Mouse (Mus musculus): ENCODE measurements around the gene Sec14l3.
"Not testable (repeated sequence)": the region's sequence is repeated elsewhere in the genome, so short reads cannot be mapped to it uniquely, and the experiment has no call there.

Sec14l3 gene

GRCm38 (mm10) chr11:4064627-4065122 is at the start of gene Sec14l3:
TSS of gene Sec14l3 (plus strand) at chr11:4064841.
- in situ Hi-C loops (cut with MboI, MseI) = no loop called here

- in situ Hi-C loops (cut with MboI, MseI) = not testable (repeated sequence)
Measured at GRCm38 (mm10) chr11:4015796-4016195, 48.8 kb upstream of the Sec14l3 start.

- in situ Hi-C loops (cut with MboI, MseI) = not testable (repeated sequence)
Measured at GRCm38 (mm10) chr11:4022111-4022510, 42.5 kb upstream of the Sec14l3 start.

GRCm38 (mm10) chr11:4023321-4023720 is 41.3 kb upstream of the Sec14l3 start:
- in situ Hi-C loops (cut with MboI, MseI) = no loop called here

GRCm38 (mm10) chr11:4027066-4027465 is 37.6 kb upstream of the Sec14l3 start:
- in situ Hi-C loops (cut with MboI, MseI) = no loop called here

- in situ Hi-C loops (cut with MboI, MseI) = no loop called here
Measured at GRCm38 (mm10) chr11:4027561-4028334, 36.9 kb upstream of the Sec14l3 start.

GRCm38 (mm10) chr11:4029343-4029742 is 35.3 kb upstream of the Sec14l3 start:
- in situ Hi-C loops (cut with MboI, MseI) = no loop called here

- in situ Hi-C loops (cut with MboI, MseI) = no loop called here
Measured at GRCm38 (mm10) chr11:4031126-4031941, 33.3 kb upstream of the Sec14l3 start, which contains the start of gene Sec14l4. TSS of gene Sec14l4 (plus strand) at chr11:4031462.

GRCm38 (mm10) chr11:4031961-4032360 is 32.7 kb upstream of the Sec14l3 start:
- in situ Hi-C loops (cut with MboI, MseI) = no loop called here

GRCm38 (mm10) chr11:4033471-4033870 is 31.2 kb upstream of the Sec14l3 start:
- in situ Hi-C loops (cut with MboI, MseI) = no loop called here

GRCm38 (mm10) chr11:4034169-4034568 is 30.5 kb upstream of the Sec14l3 start:
- in situ Hi-C loops (cut with MboI, MseI) = no loop called here

GRCm38 (mm10) chr11:4035116-4035892 is 29.3 kb upstream of the Sec14l3 start:
- in situ Hi-C loops (cut with MboI, MseI) = no loop called here

GRCm38 (mm10) chr11:4035916-4036315 is 28.7 kb upstream of the Sec14l3 start:
- in situ Hi-C loops (cut with MboI, MseI) = no loop called here

- in situ Hi-C loops (cut with MboI, MseI) = no loop called here
Measured at GRCm38 (mm10) chr11:4036365-4037084, 28.1 kb upstream of the Sec14l3 start.

GRCm38 (mm10) chr11:4039951-4040350 is 24.7 kb upstream of the Sec14l3 start:
- in situ Hi-C loops (cut with MboI, MseI) = no loop called here

- in situ Hi-C loops (cut with MboI, MseI) = no loop called here
Measured at GRCm38 (mm10) chr11:4041123-4041625, 23.5 kb upstream of the Sec14l3 start.

- in situ Hi-C loops (cut with MboI, MseI) = no loop called here
Measured at GRCm38 (mm10) chr11:4043081-4043480, 21.6 kb upstream of the Sec14l3 start.

- in situ Hi-C loops (cut with MboI, MseI) = no loop called here
Measured at GRCm38 (mm10) chr11:4046526-4046925, 18.1 kb upstream of the Sec14l3 start.

- in situ Hi-C loops (cut with MboI, MseI) = no loop called here
Measured at GRCm38 (mm10) chr11:4047766-4048165, 16.9 kb upstream of the Sec14l3 start.

GRCm38 (mm10) chr11:4048438-4048837 is 16.2 kb upstream of the Sec14l3 start:
- in situ Hi-C loops (cut with MboI, MseI) = no loop called here

GRCm38 (mm10) chr11:4053586-4053985 is 11.1 kb upstream of the Sec14l3 start:
- in situ Hi-C loops (cut with MboI, MseI) = no loop called here
